Mouse (Mus musculus): ENCODE results near the gene Gm28897. TPM values are rescaled to one million over a fixed set of nuclear protein-coding genes. Genes with fewer than 3 reads are reported as not detected.
"Not testable (repeated sequence)": the region's sequence is repeated elsewhere in the genome, so short reads cannot be mapped to it uniquely, and the experiment has no call there.

Gm28897 gene
- not detected in 2 replicates for polyA plus RNA-seq (2012; rRNA removed)

DNA sequence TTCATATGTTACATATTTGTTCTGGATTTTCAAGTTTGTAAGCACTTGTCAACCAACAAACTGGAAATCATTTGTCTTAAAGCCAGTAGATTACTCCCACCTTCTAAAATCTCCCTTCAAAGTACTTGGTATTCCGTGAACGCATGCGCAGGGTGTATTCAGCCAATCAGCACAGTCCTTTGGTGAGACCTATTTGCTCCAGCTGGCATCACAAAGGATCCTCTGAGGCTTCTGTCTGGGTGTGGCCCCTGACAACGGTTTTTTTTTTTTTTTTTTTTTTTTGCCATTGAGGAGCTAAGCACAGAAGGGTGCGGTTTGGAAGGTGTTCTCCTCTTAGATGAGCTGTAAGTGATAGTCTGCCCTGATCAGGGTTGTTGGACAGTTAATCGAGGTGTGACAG, at the start of gene Gm28897:
Gene Gm28897, plus strand, starts transcription at position 301 of the 400 bp plus-strand sequence.
- not testable (repeated sequence) for H3K27ac ChIP-seq (ENCODE audit: insufficient read depth, low read length); DNase-seq (ENCODE audit: low read depth in 1 of 2, low spot score in 2 of 2); H3K4me3 ChIP-seq (ENCODE audit: extremely low read depth, insufficient read depth, insufficient read length); H3K27me3 ChIP-seq (ENCODE audit: control insufficient read depth, insufficient read depth, low read length); H3K36me3 ChIP-seq (ENCODE audit: control insufficient read depth, insufficient read depth, low read length); H3K4me1 ChIP-seq (ENCODE audit: control insufficient read depth, insufficient read depth, insufficient read length)
- WGBS: no CpG with 5 or more reads among the region's 6 CpGs
